Mouse (Mus musculus): ENCODE results near the gene Eng. TPM values are rescaled to one million over a fixed set of nuclear protein-coding genes. Genes with fewer than 3 reads are reported as not detected.

Gene Eng
- polyA plus RNA-seq, 1 experiment from 2014 or later: 28.4 TPM

MicroRNA genes within 50 kb of the gene (microRNA counts, 519-probe panel; counts per million panel counts)
- microRNA mmu-miR-1954 (not detected), microRNA mmu-miR-2861 (not detected)

Small RNA genes lying within 50 kb of the gene (microRNA-seq; reads per million reads assigned to microRNA genes)
- not detected for gene Gm47291
- not detected for gene Mir1954
- gene Mir2861: not detected
- gene Mir3960: not detected
- gene Mir8093: not detected

Other genes starting within 250 kb of the Eng start
- gene Naif1, start 196.1 kb upstream of the Eng start, polyA plus RNA-seq (2015; fragmentation: Nextera tagmentation; extraction: Ambion mirVana): 5.1 and 5.6 TPM in 2 replicates
- gene Slc25a25, start 195.2 kb upstream of the Eng start, polyA plus RNA-seq (2015; fragmentation: Nextera tagmentation; extraction: Ambion mirVana): 49.8 and 49.9 TPM in 2 replicates
- gene Fam102a, start 111.3 kb upstream of the Eng start, polyA plus RNA-seq (2015; fragmentation: Nextera tagmentation; extraction: Ambion mirVana): 7.9 and 9.1 TPM in 2 replicates
- gene Dpm2, start 75.7 kb upstream of the Eng start, polyA plus RNA-seq (2015; fragmentation: Nextera tagmentation; extraction: Ambion mirVana): 128 and 143 TPM in 2 replicates
- 9.2 and 9.4 TPM in 2 replicates for gene Pip5kl1, start 71.8 kb upstream of the Eng start, polyA plus RNA-seq (2015; fragmentation: Nextera tagmentation; extraction: Ambion mirVana)
- gene 9430097D07Rik, start 70.9 kb upstream of the Eng start, polyA plus RNA-seq (2015; fragmentation: Nextera tagmentation; extraction: Ambion mirVana): 0.50 and 0.71 TPM in 2 replicates
- 25.3 and 25.9 TPM in 2 replicates for gene St6galnac4, start 59.5 kb upstream of the Eng start, polyA plus RNA-seq (2015; fragmentation: Nextera tagmentation; extraction: Ambion mirVana)
- 9.4 and 11.0 TPM in 2 replicates for gene St6galnac6, start 46.9 kb upstream of the Eng start, polyA plus RNA-seq (2015; fragmentation: Nextera tagmentation; extraction: Ambion mirVana)
- 74.2 and 75.4 TPM in 2 replicates for gene Ak1, start 24.8 kb upstream of the Eng start, polyA plus RNA-seq (2015; fragmentation: Nextera tagmentation; extraction: Ambion mirVana)
- 14.3 and 14.7 TPM in 2 replicates for gene Fpgs, start 57.5 kb downstream of the Eng start, polyA plus RNA-seq (2015; fragmentation: Nextera tagmentation; extraction: Ambion mirVana)
- gene Cdk9, start 66.5 kb downstream of the Eng start, polyA plus RNA-seq (2015; fragmentation: Nextera tagmentation; extraction: Ambion mirVana): 72.2 and 74.6 TPM in 2 replicates
- 42.5 and 51.4 TPM in 2 replicates for gene Sh2d3c, start 74.5 kb downstream of the Eng start, polyA plus RNA-seq (2015; fragmentation: Nextera tagmentation; extraction: Ambion mirVana)
- gene 6330409D20Rik, start 94.4 kb downstream of the Eng start, polyA plus RNA-seq (2015; fragmentation: Nextera tagmentation; extraction: Ambion mirVana): 3.2 and 4.0 TPM in 2 replicates
- 53.2 and 55.8 TPM in 2 replicates for gene Tor2a, start 110.6 kb downstream of the Eng start, polyA plus RNA-seq (2015; fragmentation: Nextera tagmentation; extraction: Ambion mirVana)
- 0.24 and 0.26 TPM in 2 replicates for gene Ttc16, start 129.0 kb downstream of the Eng start, polyA plus RNA-seq (2015; fragmentation: Nextera tagmentation; extraction: Ambion mirVana)
- 5.5 and 6.6 TPM in 2 replicates for gene Ptrh1, start 129.2 kb downstream of the Eng start, polyA plus RNA-seq (2015; fragmentation: Nextera tagmentation; extraction: Ambion mirVana)
- 0.84 and 1.3 TPM in 2 replicates for gene Cfap157, start 137.8 kb downstream of the Eng start, polyA plus RNA-seq (2015; fragmentation: Nextera tagmentation; extraction: Ambion mirVana)
- 192 and 198 TPM in 2 replicates for gene Stxbp1, start 200.7 kb downstream of the Eng start, polyA plus RNA-seq (2015; fragmentation: Nextera tagmentation; extraction: Ambion mirVana)
- 35.9 and 37.3 TPM in 2 replicates for gene Fam129b, start 229.5 kb downstream of the Eng start, polyA plus RNA-seq (2015; fragmentation: Nextera tagmentation; extraction: Ambion mirVana)